Mouse (Mus musculus): ENCODE results near the gene Syncrip. TPM values are rescaled to one million over a fixed set of nuclear protein-coding genes. Genes with fewer than 3 reads are reported as not detected.

The Syncrip gene
- total and polyA plus RNA-seq, 2 experiments from 2014 or later = 59.5 to 72.4 TPM

- no peak for DNase-seq (ENCODE audit: low spot score)
- Histone ChIP-seq H3K4me3 (ENCODE audit: low read length) (no peak overlapping the region), H3K4me2 (ENCODE audit: low read depth, low read length) (no peak overlapping the region), H3K36me3 (ENCODE audit: insufficient read depth, low read length) (peaks cover 5% of the 10 kb centered on the region; the same call in 1 of the 2 replicates), H3K9ac (replicated peaks; ENCODE audit: low read length) (no peak overlapping the region), H3K27ac (no peak overlapping the region), H3K27me3 (ENCODE audit: insufficient read depth, low read length) (no peaks in the 10 kb centered on the region), H3K4me1 (ENCODE audit: insufficient read depth, low read length) (no peaks in the 10 kb centered on the region), H3K9me3 (ENCODE audit: low read length) (no peaks in the 10 kb centered on the region)
- no peak for TF ChIP-seq CTCF (IDR thresholded peaks at IDR 0.05; ENCODE audit: low read depth)
- ATAC-seq = no peak
Measured at GRCm38 (mm10) chr9:88519390-88520121, 37.2 kb upstream of the Syncrip start.

- no peak for ATAC-seq
- DNase-seq (ENCODE audit: low spot score) = no peak
- no peak for TF ChIP-seq CTCF (IDR thresholded peaks at IDR 0.05; ENCODE audit: low read depth)
- H3K4me3 ChIP-seq (ENCODE audit: low read length) = no peak overlapping the region
- H3K36me3 ChIP-seq (ENCODE audit: insufficient read depth, low read length) = peaks cover 5% of the 10 kb centered on the region; the same call in 1 of the 2 replicates
- no peaks in the 10 kb centered on the region for H3K27me3 ChIP-seq (ENCODE audit: insufficient read depth, low read length)
- H3K9me3 ChIP-seq (ENCODE audit: low read length) = no peaks in the 10 kb centered on the region
- WGBS = 87% methylated on average over 3 of the region's 3 CpGs
- no peak overlapping the region for H3K9ac ChIP-seq (replicated peaks; ENCODE audit: low read length)
- no peak overlapping the region for H3K27ac ChIP-seq
- no peaks in the 10 kb centered on the region for H3K4me1 ChIP-seq (ENCODE audit: insufficient read depth, low read length)
- no peak overlapping the region for H3K4me2 ChIP-seq (ENCODE audit: low read depth, low read length)
Measured at GRCm38 (mm10) chr9:88516361-88516995, 34.1 kb upstream of the Syncrip start.

- WGBS = 90% methylated on average over 1 of the region's 1 CpGs
- Histone ChIP-seq H3K27ac (no peak overlapping the region), H3K9ac (replicated peaks; ENCODE audit: low read length) (no peak overlapping the region), H3K4me1 (ENCODE audit: insufficient read depth, low read length) (no peaks in the 10 kb centered on the region), H3K36me3 (ENCODE audit: insufficient read depth, low read length) (peaks cover 5% of the 10 kb centered on the region; the same call in 1 of the 2 replicates), H3K9me3 (ENCODE audit: low read length) (no peaks in the 10 kb centered on the region), H3K4me2 (ENCODE audit: low read depth, low read length) (no peak overlapping the region), H3K27me3 (ENCODE audit: insufficient read depth, low read length) (no peaks in the 10 kb centered on the region), H3K4me3 (ENCODE audit: low read length) (no peak overlapping the region)
- TF ChIP-seq CTCF (IDR thresholded peaks at IDR 0.05; ENCODE audit: low read depth) = no peak
- no peak for ATAC-seq
- no peak for DNase-seq (ENCODE audit: low spot score)
Measured at GRCm38 (mm10) chr9:88515546-88515945, 33.2 kb upstream of the Syncrip start.

- H3K4me1 ChIP-seq (ENCODE audit: insufficient read depth, low read length) = no peaks in the 10 kb centered on the region
- H3K4me3 ChIP-seq (ENCODE audit: low read length) = no peak overlapping the region
- DNase-seq (ENCODE audit: low spot score) = no peak
- ATAC-seq = no peak
- no peaks in the 10 kb centered on the region for H3K36me3 ChIP-seq (ENCODE audit: insufficient read depth, low read length)
- 84% methylated on average over 6 of the region's 6 CpGs for WGBS
- no peak overlapping the region for H3K4me2 ChIP-seq (ENCODE audit: low read depth, low read length)
- no peak overlapping the region for H3K27ac ChIP-seq
- H3K9ac ChIP-seq (replicated peaks; ENCODE audit: low read length) = no peak overlapping the region
- H3K27me3 ChIP-seq (ENCODE audit: insufficient read depth, low read length) = no peaks in the 10 kb centered on the region
- no peaks in the 10 kb centered on the region for H3K9me3 ChIP-seq (ENCODE audit: low read length)
- TF ChIP-seq CTCF (IDR thresholded peaks at IDR 0.05; ENCODE audit: low read depth) = no peak
Measured at GRCm38 (mm10) chr9:88501846-88502245, 19.5 kb upstream of the Syncrip start.

- Histone ChIP-seq H3K27ac (no peak overlapping the region), H3K4me3 (ENCODE audit: low read length) (no peak overlapping the region), H3K9ac (replicated peaks; ENCODE audit: low read length) (no peak overlapping the region), H3K4me1 (ENCODE audit: insufficient read depth, low read length) (no peaks in the 10 kb centered on the region), H3K9me3 (ENCODE audit: low read length) (no peaks in the 10 kb centered on the region), H3K4me2 (ENCODE audit: low read depth, low read length) (no peak overlapping the region), H3K27me3 (ENCODE audit: insufficient read depth, low read length) (no peaks in the 10 kb centered on the region), H3K36me3 (ENCODE audit: insufficient read depth, low read length) (no peaks in the 10 kb centered on the region)
- DNase-seq (ENCODE audit: low spot score) = no peak
- TF ChIP-seq CTCF (IDR thresholded peaks at IDR 0.05; ENCODE audit: low read depth) = no peak
- ATAC-seq = no peak
- WGBS = 74% methylated on average over 2 of the region's 2 CpGs
Measured at GRCm38 (mm10) chr9:88500112-88500511, 17.7 kb upstream of the Syncrip start.

GRCm38 (mm10) chr9:88492522-88492921, 10.1 kb upstream of the Syncrip start:
- ATAC-seq (no peak), DNase-seq (ENCODE audit: low spot score) (no peak)
- H3K27me3 ChIP-seq (ENCODE audit: insufficient read depth, low read length) = no peaks in the 10 kb centered on the region
- TF ChIP-seq CTCF (IDR thresholded peaks at IDR 0.05; ENCODE audit: low read depth) = no peak
- H3K9me3 ChIP-seq (ENCODE audit: low read length) = no peaks in the 10 kb centered on the region
- H3K4me2 ChIP-seq (ENCODE audit: low read depth, low read length) = no peak overlapping the region
- no peak overlapping the region for H3K27ac ChIP-seq
- H3K4me3 ChIP-seq (ENCODE audit: low read length) = no peak overlapping the region
- H3K36me3 ChIP-seq (ENCODE audit: insufficient read depth, low read length) = no peaks in the 10 kb centered on the region
- no peak overlapping the region for H3K9ac ChIP-seq (replicated peaks; ENCODE audit: low read length)
- WGBS = 92% methylated on average over 1 of the region's 1 CpGs
- no peaks in the 10 kb centered on the region for H3K4me1 ChIP-seq (ENCODE audit: insufficient read depth, low read length)

GRCm38 (mm10) chr9:88484531-88484930, 2.2 kb upstream of the Syncrip start:
- DNase-seq (ENCODE audit: low spot score) (no peak), ATAC-seq (no peak)
- Histone ChIP-seq H3K36me3 (ENCODE audit: insufficient read depth, low read length) (no peaks in the 10 kb centered on the region), H3K27me3 (ENCODE audit: insufficient read depth, low read length) (no peaks in the 10 kb centered on the region), H3K4me1 (ENCODE audit: insufficient read depth, low read length) (peaks cover 7% of the 10 kb centered on the region; the same call in 1 of the 2 replicates), H3K27ac (no peak overlapping the region), H3K4me3 (ENCODE audit: low read length) (no peak overlapping the region), H3K9ac (replicated peaks; ENCODE audit: low read length) (no peak overlapping the region), H3K4me2 (ENCODE audit: low read depth, low read length) (no peak overlapping the region), H3K9me3 (ENCODE audit: low read length) (no peaks in the 10 kb centered on the region)
- WGBS = 41% methylated on average over 6 of the region's 6 CpGs
- TF ChIP-seq CTCF (IDR thresholded peaks at IDR 0.05; ENCODE audit: low read depth) = no peak
